Mouse (Mus musculus): ENCODE measurements around the gene Slc25a42. TPM values are rescaled to one million over a fixed set of nuclear protein-coding genes. Genes with fewer than 3 reads are reported as not detected.
A peak's percentile ranks its signal among the peaks of the same experiment; 100 is the strongest.

The Slc25a42 gene
- polyA plus RNA-seq, 2 experiments, result 3.3 to 14.7 TPM

DNA sequence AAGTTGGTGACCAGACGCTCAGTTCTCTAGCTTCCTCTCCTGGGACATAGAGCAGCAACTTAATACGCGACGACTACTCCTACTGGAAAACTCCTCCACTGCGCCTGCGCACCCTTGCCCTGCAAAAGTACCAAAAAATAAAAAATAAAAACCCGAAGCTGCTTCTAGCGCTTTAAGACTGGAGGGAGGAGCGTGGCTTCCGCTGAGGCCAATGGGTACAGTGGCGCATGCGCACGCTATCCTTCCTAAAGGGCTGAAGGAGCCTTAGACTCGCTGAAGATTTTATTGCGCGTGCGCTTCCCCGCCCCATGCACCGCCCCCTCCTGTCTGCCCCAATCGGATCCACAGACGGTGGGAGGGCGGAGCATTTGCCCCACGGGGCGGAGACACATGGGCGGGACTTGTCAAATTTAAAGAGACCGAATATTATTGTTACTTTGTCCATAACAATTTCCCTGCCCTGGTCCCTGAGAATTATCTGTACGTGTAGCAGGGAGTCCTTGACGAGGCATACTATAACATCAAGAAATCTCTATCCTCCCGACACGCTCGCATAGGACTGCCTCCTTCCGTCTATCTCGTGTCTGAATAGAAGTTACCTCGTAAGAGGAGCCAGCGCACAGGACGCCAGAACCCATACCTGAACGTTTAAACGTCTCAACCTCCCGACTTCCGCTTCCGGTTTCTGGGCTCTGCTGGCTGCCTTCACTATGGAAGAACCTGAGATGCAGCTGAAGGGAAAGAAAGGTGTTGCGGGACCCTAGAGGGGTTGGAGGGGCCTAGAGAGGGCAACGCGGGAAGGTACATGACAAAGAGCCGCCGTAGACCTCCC lies 72.9 kb downstream of the Slc25a42 start, which contains the start of the genes Rfxank, Borcs8 and Mef2b:
Gene Rfxank (minus strand): TSS at position 129 of the 832 bp plus-strand sequence.
Gene Borcs8 (plus strand): TSS at position 474 of the 832 bp plus-strand sequence.
Gene Mef2b (plus strand): TSS at position 686 of the 832 bp plus-strand sequence.
- DNase-seq (ENCODE audit: low read depth in 3 of 3, low spot score in 3 of 3) (peak; percentile 98 to 99 (median 98)), ATAC-seq (ENCODE audit: insufficient read depth) (peak; percentile 96)
- peak within 1 kb of the TSS; percentile 95 for H3K4me2 ChIP-seq (ENCODE audit: low read depth)
- H3K9me3 ChIP-seq (ENCODE audit: control insufficient read depth, low read length), result no peaks in the 10 kb centered on the region
- peak within 1 kb of the TSS; percentile 87 to 92 for H3K4me3 ChIP-seq (ENCODE audit: insufficient read depth in 1 of 2, low read depth in 2 of 2, low read length in 2 of 2)
- H3K36me3 ChIP-seq (replicated peaks; ENCODE audit: control insufficient read depth, insufficient read depth, low read depth), result peaks cover 10% of the 10 kb centered on the region
- no peaks in the 10 kb centered on the region for H3K27me3 ChIP-seq (ENCODE audit: control insufficient read depth, insufficient read depth, low read length)
- WGBS (ENCODE audit: insufficient replicate concordance), result under 1% methylated on average over 46 of the region's 46 CpGs
- peaks cover 12 to 15% of the 10 kb centered on the region in 2 experiments for H3K4me1 ChIP-seq (replicated peaks; ENCODE audit: control insufficient read depth in 2 of 2, insufficient read depth in 2 of 2, low read length in 1 of 2)
- TF ChIP-seq EP300 (IDR thresholded peaks at IDR 0.05; ENCODE audit: low read depth) (no peak), CTCF (IDR thresholded peaks at IDR 0.05; ENCODE audit: low read depth) (no peak)
- peak within 1 kb of the TSS; percentile 88 for H3K27ac ChIP-seq
- H3K9ac ChIP-seq (replicated peaks), result peak within 1 kb of the TSS; percentile 84

DNA sequence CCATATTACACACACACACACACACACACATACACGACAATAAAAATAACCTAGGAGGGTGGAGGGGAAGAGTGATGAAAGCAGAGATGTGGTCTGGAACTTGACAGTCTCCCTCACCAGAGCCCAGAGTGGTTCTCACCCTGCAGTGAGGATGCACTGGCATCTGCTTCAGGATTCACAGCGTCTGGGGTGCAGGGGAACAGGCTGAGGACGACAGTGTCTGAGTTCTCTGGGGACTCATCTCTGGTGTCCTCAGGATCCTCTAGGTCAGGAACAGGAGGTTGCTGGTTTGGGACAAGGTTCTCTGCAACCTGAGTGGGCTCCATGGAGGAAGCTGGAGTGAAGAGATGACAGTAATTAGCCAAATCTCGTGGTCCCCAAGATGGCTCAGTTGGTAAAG lies 74.2 kb downstream of the Slc25a42 start:
- no peak for DNase-seq (ENCODE audit: low read depth in 3 of 3, low spot score in 3 of 3)
- H3K9me3 ChIP-seq (ENCODE audit: control insufficient read depth, low read length), result no peaks in the 10 kb centered on the region
- WGBS (ENCODE audit: insufficient replicate concordance), result 63% methylated on average over 4 of the region's 4 CpGs
- peak overlapping the region; percentile 87; a peak in 2 of 4 replicates for H3K4me3 ChIP-seq (ENCODE audit: insufficient read depth in 1 of 2, low read depth in 2 of 2, low read length in 2 of 2)
- TF ChIP-seq EP300 (IDR thresholded peaks at IDR 0.05; ENCODE audit: low read depth), result no peak
- no peak for TF ChIP-seq CTCF (IDR thresholded peaks at IDR 0.05; ENCODE audit: low read depth)
- H3K9ac ChIP-seq (replicated peaks), result peak overlapping the region; percentile 74
- H3K4me1 ChIP-seq (replicated peaks; ENCODE audit: control insufficient read depth in 2 of 2, insufficient read depth in 2 of 2, low read length in 1 of 2), result peaks cover 12 to 19% of the 10 kb centered on the region in 2 experiments
- peaks cover 10% of the 10 kb centered on the region for H3K36me3 ChIP-seq (replicated peaks; ENCODE audit: control insufficient read depth, insufficient read depth, low read depth)
- peak overlapping the region; percentile 81 for H3K4me2 ChIP-seq (ENCODE audit: low read depth)
- H3K27me3 ChIP-seq (ENCODE audit: control insufficient read depth, insufficient read depth, low read length), result no peaks in the 10 kb centered on the region
- ATAC-seq (ENCODE audit: insufficient read depth), result no peak
- H3K27ac ChIP-seq, result no peak overlapping the region

DNA sequence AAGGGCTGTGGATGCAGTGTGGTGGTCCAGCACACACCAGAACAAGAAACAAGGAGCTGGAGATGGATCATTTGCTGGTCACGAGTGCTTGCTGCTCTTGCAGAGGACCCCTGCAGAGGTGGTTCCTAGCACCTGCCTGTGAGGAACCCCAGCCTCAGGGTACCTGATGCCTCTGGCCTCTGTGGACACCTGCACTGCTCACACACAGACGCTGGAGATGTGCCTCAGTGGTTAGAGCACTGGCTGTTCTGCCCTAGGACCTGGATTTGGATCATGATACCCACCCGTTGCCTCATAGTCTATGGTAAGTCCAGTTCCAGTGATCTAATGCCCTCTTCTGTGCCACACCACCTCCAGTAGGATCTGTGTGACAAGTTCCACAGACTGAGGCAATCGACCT lies 75.5 kb downstream of the Slc25a42 start:
- H3K36me3 ChIP-seq (replicated peaks; ENCODE audit: control insufficient read depth, insufficient read depth, low read depth), result peaks cover 10% of the 10 kb centered on the region
- H3K9me3 ChIP-seq (ENCODE audit: control insufficient read depth, low read length), result no peaks in the 10 kb centered on the region
- ATAC-seq (ENCODE audit: insufficient read depth) (no peak), DNase-seq (ENCODE audit: low read depth in 3 of 3, low spot score in 3 of 3) (no peak)
- H3K4me3 ChIP-seq (ENCODE audit: insufficient read depth in 1 of 2, low read depth in 2 of 2, low read length in 2 of 2), result no peak overlapping the region
- no peak overlapping the region for H3K9ac ChIP-seq (replicated peaks)
- 70% methylated on average over 4 of the region's 4 CpGs for WGBS (ENCODE audit: insufficient replicate concordance)
- peaks cover 14 to 25% of the 10 kb centered on the region in 2 experiments for H3K4me1 ChIP-seq (replicated peaks; ENCODE audit: control insufficient read depth in 2 of 2, insufficient read depth in 2 of 2, low read length in 1 of 2)
- TF ChIP-seq CTCF (IDR thresholded peaks at IDR 0.05; ENCODE audit: low read depth) (no peak), EP300 (IDR thresholded peaks at IDR 0.05; ENCODE audit: low read depth) (no peak)
- H3K27me3 ChIP-seq (ENCODE audit: control insufficient read depth, insufficient read depth, low read length), result no peaks in the 10 kb centered on the region
- H3K4me2 ChIP-seq (ENCODE audit: low read depth), result no peak overlapping the region
- no peak overlapping the region for H3K27ac ChIP-seq

DNA sequence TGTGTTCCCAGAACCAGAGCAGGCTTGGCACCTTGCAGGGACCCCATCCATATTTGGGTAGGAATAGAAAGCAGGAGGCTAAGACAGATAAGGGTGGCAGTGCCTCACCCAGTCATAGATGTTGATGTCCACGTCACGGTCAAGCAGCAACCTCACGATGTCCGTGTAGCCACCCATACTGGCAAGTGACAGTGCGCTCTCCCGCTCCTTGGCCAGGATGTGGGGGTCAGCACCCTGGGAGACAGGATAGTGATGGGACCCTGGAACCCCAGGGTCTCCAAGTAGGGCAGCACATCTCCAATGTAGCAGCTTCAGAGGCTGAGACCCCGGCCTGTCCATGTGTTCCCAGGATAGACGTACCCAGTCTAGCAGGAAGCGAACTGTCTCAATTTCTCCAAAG lies 77.2 kb downstream of the Slc25a42 start:
- no peak for DNase-seq (ENCODE audit: low read depth in 3 of 3, low spot score in 3 of 3)
- Histone ChIP-seq H3K9ac (replicated peaks) (no peak overlapping the region), H3K4me2 (ENCODE audit: low read depth) (no peak overlapping the region), H3K27ac (no peak overlapping the region), H3K4me1 (replicated peaks; ENCODE audit: control insufficient read depth in 2 of 2, insufficient read depth in 2 of 2, low read length in 1 of 2) (peaks cover 14 to 19% of the 10 kb centered on the region in 2 experiments), H3K4me3 (ENCODE audit: insufficient read depth in 1 of 2, low read depth in 2 of 2, low read length in 2 of 2) (no peak overlapping the region), H3K36me3 (replicated peaks; ENCODE audit: control insufficient read depth, insufficient read depth, low read depth) (peaks cover 10% of the 10 kb centered on the region), H3K9me3 (ENCODE audit: control insufficient read depth, low read length) (no peaks in the 10 kb centered on the region), H3K27me3 (ENCODE audit: control insufficient read depth, insufficient read depth, low read length) (no peaks in the 10 kb centered on the region)
- TF ChIP-seq EP300 (IDR thresholded peaks at IDR 0.05; ENCODE audit: low read depth) (no peak), CTCF (IDR thresholded peaks at IDR 0.05; ENCODE audit: low read depth) (no peak)
- no peak for ATAC-seq (ENCODE audit: insufficient read depth)
- WGBS (ENCODE audit: insufficient replicate concordance), result 70% methylated on average over 9 of the region's 9 CpGs

Other genes starting within 250 kb of the Slc25a42 start
- gene Gatad2a, start 215.9 kb downstream of the Slc25a42 start, polyA plus RNA-seq (2012; rRNA removed), result 18.3 and 19.2 TPM in 2 replicates
- 22.7 and 32.9 TPM in 2 replicates for gene Gatad2a, start 215.9 kb downstream of the Slc25a42 start, polyA plus RNA-seq (2014; fragmentation: Nextera tagmentation; extraction: Ambion mirVana)
- gene Mau2, start 169.6 kb downstream of the Slc25a42 start, polyA plus RNA-seq (2012; rRNA removed), result 19.2 and 19.4 TPM in 2 replicates
- 15.6 and 19.6 TPM in 2 replicates for gene Mau2, start 169.6 kb downstream of the Slc25a42 start, polyA plus RNA-seq (2014; fragmentation: Nextera tagmentation; extraction: Ambion mirVana)
- gene Sugp1, start 169.5 kb downstream of the Slc25a42 start, polyA plus RNA-seq (2012; rRNA removed), result 4.7 and 6.2 TPM in 2 replicates
- gene Sugp1, start 169.5 kb downstream of the Slc25a42 start, polyA plus RNA-seq (2014; fragmentation: Nextera tagmentation; extraction: Ambion mirVana), result 8.8 and 10.3 TPM in 2 replicates
- 1.2 and 1.3 TPM in 2 replicates for gene Tm6sf2, start 139.4 kb downstream of the Slc25a42 start, polyA plus RNA-seq (2012; rRNA removed)
- 0.85 and 1.3 TPM in 2 replicates for gene Tm6sf2, start 139.4 kb downstream of the Slc25a42 start, polyA plus RNA-seq (2014; fragmentation: Nextera tagmentation; extraction: Ambion mirVana)
- 0.05 and 0.06 TPM in 2 replicates for gene Hapln4, start 128.8 kb downstream of the Slc25a42 start, polyA plus RNA-seq (2012; rRNA removed)
- gene Hapln4, start 128.8 kb downstream of the Slc25a42 start, polyA plus RNA-seq (2014; fragmentation: Nextera tagmentation; extraction: Ambion mirVana), result not detected in 2 replicates
- 0.01 and 0.11 TPM in 2 replicates for gene Ncan, start 91.4 kb downstream of the Slc25a42 start, polyA plus RNA-seq (2012; rRNA removed)
- not detected in 2 replicates for gene Ncan, start 91.4 kb downstream of the Slc25a42 start, polyA plus RNA-seq (2014; fragmentation: Nextera tagmentation; extraction: Ambion mirVana)
- gene Nr2c2ap, start 81.0 kb downstream of the Slc25a42 start, polyA plus RNA-seq (2012; rRNA removed), result 9.3 and 11.1 TPM in 2 replicates
- 11.8 and 12.0 TPM in 2 replicates for gene Nr2c2ap, start 81.0 kb downstream of the Slc25a42 start, polyA plus RNA-seq (2014; fragmentation: Nextera tagmentation; extraction: Ambion mirVana)
- gene Rfxank, start 73.2 kb downstream of the Slc25a42 start, polyA plus RNA-seq (2012; rRNA removed), result 5.3 and 6.4 TPM in 2 replicates
- 6.1 and 7.0 TPM in 2 replicates for gene Rfxank, start 73.2 kb downstream of the Slc25a42 start, polyA plus RNA-seq (2014; fragmentation: Nextera tagmentation; extraction: Ambion mirVana)
- 27.0 and 27.1 TPM in 2 replicates for gene Borcs8, start 72.8 kb downstream of the Slc25a42 start, polyA plus RNA-seq (2012; rRNA removed)
- 25.1 and 25.4 TPM in 2 replicates for gene Borcs8, start 72.8 kb downstream of the Slc25a42 start, polyA plus RNA-seq (2014; fragmentation: Nextera tagmentation; extraction: Ambion mirVana)
- gene Mef2b, start 72.6 kb downstream of the Slc25a42 start, polyA plus RNA-seq (2012; rRNA removed), result 0.03 and 0.04 TPM in 2 replicates
- gene Mef2b, start 72.6 kb downstream of the Slc25a42 start, polyA plus RNA-seq (2014; fragmentation: Nextera tagmentation; extraction: Ambion mirVana), result not detected in 2 replicates
- 33.0 and 38.0 TPM in 2 replicates for gene Tmem161a, start 39.9 kb downstream of the Slc25a42 start, polyA plus RNA-seq (2012; rRNA removed)
- 15.6 TPM in 2 replicates for gene Tmem161a, start 39.9 kb downstream of the Slc25a42 start, polyA plus RNA-seq (2014; fragmentation: Nextera tagmentation; extraction: Ambion mirVana)
- gene Sugp2, start 21.9 kb upstream of the Slc25a42 start, polyA plus RNA-seq (2012; rRNA removed), result 14.1 and 17.3 TPM in 2 replicates
- 7.5 and 9.9 TPM in 2 replicates for gene Sugp2, start 21.9 kb upstream of the Slc25a42 start, polyA plus RNA-seq (2014; fragmentation: Nextera tagmentation; extraction: Ambion mirVana)
- gene Armc6, start 22.2 kb upstream of the Slc25a42 start, polyA plus RNA-seq (2012; rRNA removed), result 12.4 and 13.5 TPM in 2 replicates
- gene Armc6, start 22.2 kb upstream of the Slc25a42 start, polyA plus RNA-seq (2014; fragmentation: Nextera tagmentation; extraction: Ambion mirVana), result 10.5 and 12.0 TPM in 2 replicates
- gene Homer3, start 70.5 kb upstream of the Slc25a42 start, polyA plus RNA-seq (2012; rRNA removed), result 5.5 and 6.5 TPM in 2 replicates
- gene Homer3, start 70.5 kb upstream of the Slc25a42 start, polyA plus RNA-seq (2014; fragmentation: Nextera tagmentation; extraction: Ambion mirVana), result 3.9 and 4.2 TPM in 2 replicates
- 17.9 and 20.3 TPM in 2 replicates for gene Ddx49, start 90.2 kb upstream of the Slc25a42 start, polyA plus RNA-seq (2012; rRNA removed)
- 20.8 and 22.3 TPM in 2 replicates for gene Ddx49, start 90.2 kb upstream of the Slc25a42 start, polyA plus RNA-seq (2014; fragmentation: Nextera tagmentation; extraction: Ambion mirVana)
- 138 and 180 TPM in 2 replicates for gene Cope, start 90.2 kb upstream of the Slc25a42 start, polyA plus RNA-seq (2012; rRNA removed)
- gene Cope, start 90.2 kb upstream of the Slc25a42 start, polyA plus RNA-seq (2014; fragmentation: Nextera tagmentation; extraction: Ambion mirVana), result 164 and 171 TPM in 2 replicates
- gene Cers1, start 103.5 kb upstream of the Slc25a42 start, polyA plus RNA-seq (2012; rRNA removed), result 0.09 and 0.14 TPM in 2 replicates
- not detected in 2 replicates for gene Cers1, start 103.5 kb upstream of the Slc25a42 start, polyA plus RNA-seq (2014; fragmentation: Nextera tagmentation; extraction: Ambion mirVana)
- 0.16 and 0.22 TPM in 2 replicates for gene Gdf1, start 117.5 kb upstream of the Slc25a42 start, polyA plus RNA-seq (2012; rRNA removed)
- not detected in 2 replicates for gene Gdf1, start 117.5 kb upstream of the Slc25a42 start, polyA plus RNA-seq (2014; fragmentation: Nextera tagmentation; extraction: Ambion mirVana)
- 12.3 and 14.1 TPM in 2 replicates for gene Upf1, start 141.0 kb upstream of the Slc25a42 start, polyA plus RNA-seq (2012; rRNA removed)
- gene Upf1, start 141.0 kb upstream of the Slc25a42 start, polyA plus RNA-seq (2014; fragmentation: Nextera tagmentation; extraction: Ambion mirVana), result 9.3 and 11.6 TPM in 2 replicates
- gene Comp, start 161.3 kb upstream of the Slc25a42 start, polyA plus RNA-seq (2012; rRNA removed), result 0.39 and 0.47 TPM in 2 replicates
- 0.29 and 0.85 TPM in 2 replicates for gene Comp, start 161.3 kb upstream of the Slc25a42 start, polyA plus RNA-seq (2014; fragmentation: Nextera tagmentation; extraction: Ambion mirVana)
- 3.9 and 4.5 TPM in 2 replicates for gene Crtc1, start 227.3 kb upstream of the Slc25a42 start, polyA plus RNA-seq (2012; rRNA removed)
- 2.9 and 3.9 TPM in 2 replicates for gene Crtc1, start 227.3 kb upstream of the Slc25a42 start, polyA plus RNA-seq (2014; fragmentation: Nextera tagmentation; extraction: Ambion mirVana)

All from liver, embryonic 14.5 days (tissue).